In the genomic region with DNA sequence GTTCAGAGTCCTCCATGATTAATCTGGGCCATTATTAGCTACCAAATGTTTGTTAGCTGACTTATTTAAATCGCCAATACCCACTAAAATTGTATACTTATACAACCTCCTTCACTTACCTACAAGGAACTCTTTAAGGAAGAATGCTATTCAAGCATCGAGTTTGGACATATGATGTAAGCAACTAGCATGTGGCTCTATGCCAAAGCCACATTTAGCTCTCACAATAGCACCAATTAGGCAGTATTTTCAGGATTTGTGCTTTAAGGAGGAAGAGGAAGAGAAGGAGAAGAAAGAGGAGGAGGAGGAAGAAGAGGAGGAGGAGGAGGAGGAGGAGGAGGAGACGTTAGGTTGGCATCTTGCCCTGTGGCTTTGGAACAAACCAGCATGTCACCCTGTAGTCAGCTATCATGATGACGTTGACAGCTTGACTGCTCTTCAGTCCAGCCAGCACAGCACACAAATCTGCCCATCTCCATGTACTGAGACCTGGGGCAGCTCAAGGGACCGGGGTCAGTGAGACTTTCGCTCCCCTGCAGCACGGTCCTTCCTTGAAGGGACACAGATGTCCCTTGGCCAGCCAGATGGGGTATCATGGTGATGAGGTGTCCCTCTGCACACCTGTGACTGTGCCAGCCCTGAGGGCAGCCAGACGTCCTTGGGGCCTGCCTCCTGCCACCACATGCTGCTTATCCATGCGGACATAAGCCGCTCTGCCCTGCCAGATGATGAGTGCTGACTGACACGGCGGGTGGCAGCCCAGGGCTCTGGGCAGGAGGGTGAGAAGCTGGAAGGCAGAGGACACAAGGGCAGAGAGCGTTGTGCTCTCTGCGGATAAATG, we compare ENCODE assay signal across 10 mouse cellular contexts.
A peak's percentile ranks its signal among the peaks of the same experiment; 100 is the strongest.
DNase-seq lines count a peak whose midpoint lies in the region; ATAC-seq lines count a peak whose summit lies in the region.
"Had no signal": no experiment of that assay in that cellular context is flagged by ENCODE, and none has a peak within 500 bp of the region (broad histone marks: within the 10 kb centered on the region; RNA-seq: fewer than 3 reads in every experiment).

No protein-coding gene starts in this region.

- no peak overlapping the region for H3K27ac ChIP-seq in intestine, embryonic 14.5 days (ENCODE audit: low read depth)
- no peak overlapping the region for H3K27ac ChIP-seq in intestine, embryonic 15.5 days
- no peak overlapping the region for H3K27ac ChIP-seq in hindbrain, embryonic 14.5 days

- WGBS in intestine, embryonic 14.5 days = 78% methylated on average over 14 of the region's 14 CpGs
- WGBS in intestine, embryonic 15.5 days = 75% methylated on average over 14 of the region's 14 CpGs
- WGBS in hindbrain, embryonic 14.5 days = 57% methylated on average over 14 of the region's 14 CpGs

- H3K27me3 ChIP-seq in intestine, embryonic 14.5 days (replicated peaks; ENCODE audit: control insufficient read depth, insufficient read depth, low read length) = no peaks in the 10 kb centered on the region
- H3K27me3 ChIP-seq in intestine, embryonic 15.5 days (replicated peaks) = no peaks in the 10 kb centered on the region
- no peaks in the 10 kb centered on the region for H3K27me3 ChIP-seq in hindbrain, embryonic 14.5 days (ENCODE audit: control insufficient read depth, insufficient read depth, low read length)

- no peak overlapping the region for H3K9ac ChIP-seq in intestine, embryonic 14.5 days (ENCODE audit: low read length)
- H3K9ac ChIP-seq in intestine, embryonic 15.5 days = no peak overlapping the region
- no peak overlapping the region for H3K9ac ChIP-seq in hindbrain, embryonic 14.5 days

- H3K36me3 ChIP-seq in intestine, embryonic 14.5 days (ENCODE audit: control insufficient read depth, insufficient read depth, low read length) = no peaks in the 10 kb centered on the region
- no peaks in the 10 kb centered on the region for H3K36me3 ChIP-seq in intestine, embryonic 15.5 days
- no peaks in the 10 kb centered on the region for H3K36me3 ChIP-seq in hindbrain, embryonic 14.5 days (replicated peaks; ENCODE audit: control insufficient read depth, insufficient read depth)

- no peaks in the 10 kb centered on the region for H3K4me1 ChIP-seq in intestine, embryonic 14.5 days (replicated peaks; ENCODE audit: control insufficient read depth, insufficient read depth, low read length)
- H3K4me1 ChIP-seq in intestine, embryonic 15.5 days (replicated peaks) = no peaks in the 10 kb centered on the region
- no peaks in the 10 kb centered on the region for H3K4me1 ChIP-seq in hindbrain, embryonic 14.5 days (replicated peaks; ENCODE audit: control insufficient read depth, insufficient read depth, low read length)

- ATAC-seq in intestine, embryonic 14.5 days (replicated peaks; ENCODE audit: low FRiP score, low TSS enrichment, low read depth) = 0 out of 2 replicates have a peak, but pooled peaks have one; percentile 8
- no peak for ATAC-seq in intestine, embryonic 15.5 days
- peak; percentile 66; the same call in 1 of the 2 replicates for ATAC-seq in hindbrain, embryonic 14.5 days (ENCODE audit: low FRiP score)

- DNase-seq in intestine, embryonic 14.5 days (ENCODE audit: low spot score) = no peak
- DNase-seq in brain, adult 2 months (ENCODE audit: low read depth, low spot score) = peak; percentile 71
- DNase-seq in cerebellum, postnatal 10 days = peak; percentile 88 to 94
- no peak for DNase-seq in hindbrain, embryonic 14.5 days (ENCODE audit: low spot score)
- DNase-seq in layer of hippocampus, postnatal 14 days (ENCODE audit: low spot score in 2 of 2) = no peak
- no peak for DNase-seq in embryo, embryonic 9.5 days (ENCODE audit: extremely low spot score)
- DNase-seq in layer of hippocampus, adult 11-12 months (ENCODE audit: low spot score) = no peak
- DNase-seq: lung, adult 18-20 months had no signal

- H3K4me3 ChIP-seq in intestine, embryonic 14.5 days (ENCODE audit: low read depth, low read length) = no peak overlapping the region
- no peak overlapping the region for H3K4me3 ChIP-seq in intestine, embryonic 15.5 days (replicated peaks)
- H3K4me3 ChIP-seq in hindbrain, embryonic 14.5 days (replicated peaks; ENCODE audit: low read length) = no peak overlapping the region
- H3K4me3 ChIP-seq: erythroblast, embryonic 14.5 days had no signal

- H3K9me3 ChIP-seq in intestine, embryonic 14.5 days (ENCODE audit: control insufficient read depth, low read length) = no peaks in the 10 kb centered on the region
- H3K9me3 ChIP-seq in intestine, embryonic 15.5 days = no peaks in the 10 kb centered on the region
- no peaks in the 10 kb centered on the region for H3K9me3 ChIP-seq in hindbrain, embryonic 14.5 days (ENCODE audit: control insufficient read depth, low read length)

- no peak overlapping the region for H3K4me2 ChIP-seq in intestine, embryonic 14.5 days (ENCODE audit: low read length)
- H3K4me2 ChIP-seq in intestine, embryonic 15.5 days (replicated peaks) = no peak overlapping the region
- H3K4me2 ChIP-seq in hindbrain, embryonic 14.5 days (replicated peaks) = no peak overlapping the region

Comparison
In these comparisons a context has a peak if more than half of its experiments do, and no peak if none do; other contexts are left out.
1. DNase-seq: peak in brain, adult 2 months (single experiment) and cerebellum, postnatal 10 days (2 of 2); none in intestine, embryonic 14.5 days (single experiment), hindbrain, embryonic 14.5 days (single experiment), layer of hippocampus, postnatal 14 days (0 of 2), embryo, embryonic 9.5 days (single experiment) and layer of hippocampus, adult 11-12 months (single experiment).